Mouse (Mus musculus) bone marrow macrophage, adult 2 months (primary cell): ENCODE measurements around the gene Olfr287. TPM values are rescaled to one million over a fixed set of nuclear protein-coding genes. Genes with fewer than 3 reads are reported as not detected.

Experiments used
- H3K27ac ChIP-seq: 2 replicates; pipeline ENCODE4 v1.5.1; 2012; ENCODE audit warnings: low read depth, low read length; ENCODE audit not compliant: insufficient read depth
- H3K4me1 ChIP-seq: 2 replicates; pipeline ENCODE4 v1.6.1; 2012; ENCODE audit warnings: low read length; ENCODE audit not compliant: control insufficient read depth, insufficient read depth
- H3K4me3 ChIP-seq: 2 replicates; pipeline ENCODE4 v1.5.1; 2012; ENCODE audit warnings: mild to moderate bottlenecking, low read length, moderate library complexity; ENCODE audit not compliant: insufficient read depth
- CTCF ChIP-seq: IDR thresholded peaks from 2 replicates; pipeline ENCODE4 v1.5.1; 2012; ENCODE audit warnings: low read depth, mild to moderate bottlenecking, low read length, moderate library complexity
- POLR2A ChIP-seq: IDR thresholded peaks from 2 replicates; pipeline ENCODE4 v1.6.1; 2012; ENCODE audit warnings: mild to moderate bottlenecking, low read depth, low read length, borderline replicate concordance
- polyA plus RNA-seq: library from polyadenylated mRNA; stranded (reverse); fragments of >200 nt; gene quantifications from 2 replicates; pipeline ENCODE4 v1.2.4, GENCODE M21; 2012; ENCODE audit not compliant: missing spikeins, insufficient read depth, insufficient read length

Gene Olfr287
- polyA plus RNA-seq, 1 experiment, result not detected

GRCm38 (mm10) chr15:98209676-98210075 is 11.2 kb downstream of the Olfr287 start:
- TF ChIP-seq POLR2A (no peak), CTCF (no peak)
- H3K27ac ChIP-seq, result no peak overlapping the region
- no peak overlapping the region for H3K4me3 ChIP-seq
- H3K4me1 ChIP-seq, result peaks cover 4% of the 10 kb centered on the region; the same call in 1 of the 2 replicates

- no peak within 1 kb of the TSS for H3K4me3 ChIP-seq
- TF ChIP-seq CTCF (no peak), POLR2A (no peak)
- no peak within 1 kb of the TSS for H3K27ac ChIP-seq
- no peaks in the 10 kb centered on the region for H3K4me1 ChIP-seq
Measured at GRCm38 (mm10) chr15:98195442-98195841, 25.4 kb downstream of the Olfr287 start, which contains the start of gene Olfr288. Gene Olfr288 (minus strand): TSS chr15:98195542.

GRCm38 (mm10) chr15:98184456-98184855 is 36.4 kb downstream of the Olfr287 start:
- H3K27ac ChIP-seq, result no peak overlapping the region
- no peak overlapping the region for H3K4me3 ChIP-seq
- peaks cover 4% of the 10 kb centered on the region; the same call in 1 of the 2 replicates for H3K4me1 ChIP-seq
- TF ChIP-seq POLR2A (no peak), CTCF (no peak)

- no peak overlapping the region for H3K27ac ChIP-seq
- TF ChIP-seq POLR2A, result no peak
- TF ChIP-seq CTCF, result no peak
- H3K4me1 ChIP-seq, result peaks cover 4% of the 10 kb centered on the region; the same call in 1 of the 2 replicates
- no peak overlapping the region for H3K4me3 ChIP-seq
Measured at GRCm38 (mm10) chr15:98181856-98182570, 38.8 kb downstream of the Olfr287 start.

GRCm38 (mm10) chr15:98181132-98181711 is 39.6 kb downstream of the Olfr287 start:
- H3K4me3 ChIP-seq, result peak overlapping the region; percentile 75
- TF ChIP-seq POLR2A (no peak), CTCF (peak; percentile 45)
- no peak overlapping the region for H3K27ac ChIP-seq
- peaks cover 4% of the 10 kb centered on the region; the same call in 1 of the 2 replicates for H3K4me1 ChIP-seq

- Histone ChIP-seq H3K4me1 (peaks cover 4% of the 10 kb centered on the region; the same call in 1 of the 2 replicates), H3K4me3 (peak overlapping the region; percentile 75), H3K27ac (no peak overlapping the region)
Measured at GRCm38 (mm10) chr15:98180567-98181131, 40.2 kb downstream of the Olfr287 start.

GRCm38 (mm10) chr15:98177320-98177719 is 43.5 kb downstream of the Olfr287 start:
- no peak for TF ChIP-seq POLR2A
- no peak for TF ChIP-seq CTCF
- H3K27ac ChIP-seq, result no peak overlapping the region
- no peak overlapping the region for H3K4me3 ChIP-seq
- peaks cover 4% of the 10 kb centered on the region; the same call in 1 of the 2 replicates for H3K4me1 ChIP-seq

More at GRCm38 (mm10) chr15:98180567-98181131, 40.2 kb downstream of the Olfr287 start:
- TF ChIP-seq POLR2A (no peak), CTCF (no peak)

- Histone ChIP-seq H3K4me3 (no peak overlapping the region), H3K4me1 (no peaks in the 10 kb centered on the region)
- TF ChIP-seq CTCF, result no peak
- TF ChIP-seq POLR2A, result no peak
Measured at GRCm38 (mm10) chr15:98173821-98174220, 47.0 kb downstream of the Olfr287 start.

GRCm38 (mm10) chr15:98172113-98172512 is 48.7 kb downstream of the Olfr287 start:
- no peak for TF ChIP-seq CTCF
- no peak for TF ChIP-seq POLR2A
- Histone ChIP-seq H3K4me1 (no peaks in the 10 kb centered on the region), H3K4me3 (no peak overlapping the region), H3K27ac (no peak overlapping the region)

More at GRCm38 (mm10) chr15:98173821-98174220, 47.0 kb downstream of the Olfr287 start:
- no peak overlapping the region for H3K27ac ChIP-seq
